Comparison of ENCODE assay signal across 21 mouse cellular contexts in the genomic region with DNA sequence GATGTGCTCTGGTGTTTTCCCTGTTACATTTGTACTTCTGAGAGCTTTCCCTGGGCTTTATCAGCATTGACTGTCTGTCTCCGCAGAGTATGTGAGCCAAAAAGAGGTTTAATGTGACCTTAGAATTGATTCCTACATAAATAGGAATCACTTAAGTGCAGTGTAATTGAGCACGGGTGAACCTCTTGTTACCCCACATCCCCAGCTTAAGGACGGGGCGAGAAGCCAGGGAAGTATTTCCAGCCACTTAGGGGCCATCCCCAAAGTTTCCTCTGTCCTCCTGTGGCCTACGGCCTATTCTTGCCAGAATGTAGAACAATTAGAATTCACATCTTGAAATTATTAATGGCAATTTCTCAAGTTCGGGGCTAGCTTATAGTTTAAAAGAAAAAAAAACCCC. TPM values are rescaled to one million over a fixed set of nuclear protein-coding genes. Genes with fewer than 3 reads are reported as not detected.
"Had no signal": no experiment of that assay in that cellular context is flagged by ENCODE, and none has a peak within 500 bp of the region (broad histone marks: within the 10 kb centered on the region; RNA-seq: fewer than 3 reads in every experiment).

No protein-coding gene starts in this region.

- H3K4me2 ChIP-seq: kidney, embryonic 15.5 days; liver, embryonic 12.5 days; liver, embryonic 15.5 days; lung, embryonic 15.5 days; midbrain, embryonic 11.5 days had no signal

- DNase-seq: kidney, adult 8-10 months; kidney, postnatal 10 days; kidney, postnatal 36 days; liver; lung, adult 18-20 months; lung, postnatal 10 days; lung, postnatal 4 days; midbrain, embryonic 14.5 days; thymus, adult 2 months; thymus, postnatal 14 days had no signal

- H3K36me3 ChIP-seq: liver, embryonic 12.5 days; liver, embryonic 15.5 days had no signal

- H3K27me3 ChIP-seq: kidney, embryonic 15.5 days; liver, embryonic 12.5 days; liver, embryonic 15.5 days; lung, embryonic 15.5 days had no signal

- H3K4me3 ChIP-seq: kidney, embryonic 15.5 days; liver, embryonic 12.5 days; liver, embryonic 15.5 days; lung, embryonic 15.5 days had no signal

- H3K4me1 ChIP-seq: kidney, embryonic 15.5 days; liver, embryonic 12.5 days; liver, embryonic 15.5 days; lung, embryonic 15.5 days had no signal

- H3K27ac ChIP-seq: kidney, embryonic 15.5 days; liver, embryonic 12.5 days; liver, embryonic 15.5 days; lung, embryonic 15.5 days had no signal

- H3K9me3 ChIP-seq: kidney, embryonic 15.5 days; liver, embryonic 12.5 days; liver, embryonic 15.5 days; lung, embryonic 15.5 days had no signal

- H3K9ac ChIP-seq: kidney, embryonic 15.5 days; liver, embryonic 12.5 days; liver, embryonic 15.5 days; lung, embryonic 15.5 days had no signal

- ATAC-seq: intestine, postnatal 0 days; liver, embryonic 12.5 days had no signal

RNA-seq across cellular contexts. Expression of a gene that starts 22.5 kb away (rescaled TPM):
- total RNA-seq: left cerebral cortex, adult 18-20 months; megakaryocyte progenitor cell, adult 5-6 weeks; megakaryocyte-erythroid progenitor cell, adult 5-6 weeks had no signal
- polyA plus RNA-seq: liver, embryonic 15.5 days; neural tube, embryonic 11.5 days; small intestine, adult 2 months had no signal
